ENCODE assay signal across 21 mouse cellular contexts in genomic region chr9:69313297-69313696, GRCm38 (mm10).
A peak's percentile ranks its signal among the peaks of the same experiment; 100 is the strongest.
DNase-seq lines count a peak whose midpoint lies in the region; ATAC-seq and TF ChIP-seq lines count a peak whose summit lies in the region.
"Had no signal": no experiment of that assay in that cellular context is flagged by ENCODE, and none has a peak within 500 bp of the region (broad histone marks: within the 10 kb centered on the region; RNA-seq: fewer than 3 reads in every experiment).

No protein-coding gene starts in this region.

- H3K27ac ChIP-seq in kidney, adult 2 months (ENCODE audit: insufficient read depth, low read depth, low read length), result no peak overlapping the region
- peak overlapping the region; percentile 74 for H3K27ac ChIP-seq in liver, adult 2 months (replicated peaks; ENCODE audit: insufficient read depth, low read depth, low read length)
- H3K27ac ChIP-seq in liver, embryonic 12.5 days, result no peak overlapping the region
- H3K27ac ChIP-seq in liver, embryonic 15.5 days (replicated peaks), result no peak overlapping the region
- peak overlapping the region; percentile 55 for H3K27ac ChIP-seq in liver, postnatal 0 days (ENCODE audit: low read depth)
- no peak overlapping the region for H3K27ac ChIP-seq in liver, embryonic 11.5 days (ENCODE audit: low read depth, low read length)

- no peak overlapping the region for H3K4me3 ChIP-seq in kidney, adult 2 months (ENCODE audit: insufficient read depth, low read depth, low read length)
- no peak overlapping the region for H3K4me3 ChIP-seq in liver, adult 2 months (ENCODE audit: insufficient read depth, low read depth, low read length)
- no peak overlapping the region for H3K4me3 ChIP-seq in liver, embryonic 12.5 days
- no peak overlapping the region for H3K4me3 ChIP-seq in liver, embryonic 15.5 days (replicated peaks)
- no peak overlapping the region for H3K4me3 ChIP-seq in liver, postnatal 0 days (ENCODE audit: low read depth, low read length)
- no peak overlapping the region for H3K4me3 ChIP-seq in liver, embryonic 11.5 days (ENCODE audit: low read depth, low read length)

- no peaks in the 10 kb centered on the region for H3K27me3 ChIP-seq in kidney, adult 2 months (replicated peaks; ENCODE audit: control insufficient read depth, insufficient read depth, low read length)
- no peaks in the 10 kb centered on the region for H3K27me3 ChIP-seq in liver, adult 2 months (ENCODE audit: control insufficient read depth, insufficient read depth, low read length)
- H3K27me3 ChIP-seq in liver, embryonic 12.5 days (replicated peaks), result no peaks in the 10 kb centered on the region
- H3K27me3 ChIP-seq in liver, embryonic 15.5 days, result no peaks in the 10 kb centered on the region
- no peaks in the 10 kb centered on the region for H3K27me3 ChIP-seq in liver, postnatal 0 days (ENCODE audit: insufficient read depth, low read length)
- H3K27me3 ChIP-seq in liver, embryonic 11.5 days (replicated peaks; ENCODE audit: control insufficient read depth, insufficient read depth, low read length), result no peaks in the 10 kb centered on the region
- H3K27me3 ChIP-seq: CH12.LX, Patski had no signal

- no peak for ATAC-seq in liver, embryonic 12.5 days
- ATAC-seq in liver, embryonic 15.5 days (ENCODE audit: insufficient read depth), result 0 out of 2 replicates have a peak, but pooled peaks have one; percentile 28
- peak; percentile 80 for ATAC-seq in liver, postnatal 0 days
- ATAC-seq in liver, embryonic 11.5 days (replicated peaks; ENCODE audit: low FRiP score), result no peak
- ATAC-seq: activated CD4-positive, CD25-positive, alpha-beta regulatory T cell, adult 4 months; Patski had no signal

- TF ChIP-seq POLR2A in kidney, adult 2 months (IDR thresholded peaks at IDR 0.05; ENCODE audit: low read depth, low read length), result no peak
- no peak for TF ChIP-seq POLR2A in liver, adult 2 months (IDR thresholded peaks at IDR 0.05; ENCODE audit: extremely low read depth, insufficient read depth, low read length)

- peak; percentile 39 for DNase-seq in kidney, adult 2 months
- DNase-seq in kidney, postnatal 10 days, result no peak
- peak; percentile 95 for DNase-seq in liver, adult 2 months (ENCODE audit: extremely low read depth, low read depth, low spot score)
- no peak for DNase-seq in liver
- DNase-seq in liver, postnatal 0 days, result no peak
- DNase-seq in liver, embryonic 11.5 days (ENCODE audit: low spot score), result no peak
- DNase-seq: adrenal gland, adult 2 months; adrenal gland, adult 8-10 months; adrenal gland, postnatal 10 days; adrenal gland, postnatal 14 days; adrenal gland, postnatal 25 days; adrenal gland, postnatal 36 days; B cell, adult 2 months; cerebellum, adult 11 months; cerebellum, adult 11-12 months had no signal

- H3K79me2 ChIP-seq in liver, adult 2 months (ENCODE audit: control insufficient read depth, insufficient read depth, low read length), result peaks cover 63% of the 10 kb centered on the region

- peak; percentile 21; the same call in 1 of the 2 replicates for TF ChIP-seq EP300 in liver, postnatal 0 days (IDR thresholded peaks at IDR 0.05; ENCODE audit: low read depth)

- peaks cover 9% of the 10 kb centered on the region for H3K4me1 ChIP-seq in kidney, adult 2 months (ENCODE audit: control insufficient read depth, insufficient read depth, low read length)
- peaks cover 56% of the 10 kb centered on the region for H3K4me1 ChIP-seq in liver, adult 2 months (ENCODE audit: control insufficient read depth, insufficient read depth, low read length)
- no peaks in the 10 kb centered on the region for H3K4me1 ChIP-seq in liver, embryonic 12.5 days
- H3K4me1 ChIP-seq in liver, embryonic 15.5 days (replicated peaks), result peaks cover 12% of the 10 kb centered on the region
- peaks cover 12% of the 10 kb centered on the region for H3K4me1 ChIP-seq in liver, postnatal 0 days (ENCODE audit: insufficient read depth)
- no peaks in the 10 kb centered on the region for H3K4me1 ChIP-seq in liver, embryonic 11.5 days (replicated peaks; ENCODE audit: control insufficient read depth, insufficient read depth, low read length)

- no peak for TF ChIP-seq CTCF in kidney, adult 2 months (conservative IDR thresholded peaks at IDR 0.05; ENCODE audit: insufficient read depth, insufficient read length, low read depth, low read length)
- TF ChIP-seq CTCF in liver, adult 2 months (IDR thresholded peaks at IDR 0.05; ENCODE audit: low read depth, low read length), result no peak
- no peak for TF ChIP-seq CTCF in liver, postnatal 0 days (IDR thresholded peaks at IDR 0.05; ENCODE audit: low read depth)

- no peak overlapping the region for H3K4me2 ChIP-seq in liver, embryonic 12.5 days
- no peak overlapping the region for H3K4me2 ChIP-seq in liver, embryonic 15.5 days
- H3K4me2 ChIP-seq in liver, postnatal 0 days (ENCODE audit: low read depth, low read length), result peak overlapping the region; percentile 18; the same call in 1 of the 2 replicates
- H3K4me2 ChIP-seq in liver, embryonic 11.5 days, result no peak overlapping the region

- H3K9me3 ChIP-seq in liver, embryonic 12.5 days (replicated peaks), result no peaks in the 10 kb centered on the region
- no peaks in the 10 kb centered on the region for H3K9me3 ChIP-seq in liver, embryonic 15.5 days (replicated peaks)
- no peaks in the 10 kb centered on the region for H3K9me3 ChIP-seq in liver, postnatal 0 days (ENCODE audit: low read length)
- H3K9me3 ChIP-seq in liver, embryonic 11.5 days (ENCODE audit: control insufficient read depth, low read length), result no peaks in the 10 kb centered on the region
- H3K9me3 ChIP-seq: G1E had no signal

- WGBS in kidney, adult 2 months, result 60% methylated on average over 3 of the region's 3 CpGs
- WGBS in liver, adult 2 months, result 29% methylated on average over 3 of the region's 3 CpGs
- whole genome bisulfite sequencing in liver, embryonic 12.5 days (ENCODE audit: insufficient replicate concordance), result 60% methylated on average over 3 of the region's 3 CpGs
- 49% methylated on average over 3 of the region's 3 CpGs for WGBS in liver, embryonic 15.5 days (ENCODE audit: insufficient replicate concordance)
- 53% methylated on average over 3 of the region's 3 CpGs for WGBS in liver, postnatal 0 days (ENCODE audit: insufficient replicate concordance)
- 66% methylated on average over 3 of the region's 3 CpGs for WGBS in liver, embryonic 11.5 days

- H3K9ac ChIP-seq in liver, adult 2 months (ENCODE audit: low read depth, low read length), result no peak overlapping the region
- H3K9ac ChIP-seq in liver, embryonic 12.5 days, result no peak overlapping the region
- H3K9ac ChIP-seq in liver, embryonic 15.5 days, result no peak overlapping the region
- H3K9ac ChIP-seq in liver, postnatal 0 days (replicated peaks), result no peak overlapping the region
- H3K9ac ChIP-seq in liver, embryonic 11.5 days (ENCODE audit: low read depth, low read length), result no peak overlapping the region

- no peaks in the 10 kb centered on the region for H3K36me3 ChIP-seq in kidney, adult 2 months (ENCODE audit: control insufficient read depth, insufficient read depth, low read length)
- no peaks in the 10 kb centered on the region for H3K36me3 ChIP-seq in liver, adult 2 months (ENCODE audit: control insufficient read depth, insufficient read depth, low read length)
- H3K36me3 ChIP-seq in liver, embryonic 12.5 days, result no peaks in the 10 kb centered on the region
- no peaks in the 10 kb centered on the region for H3K36me3 ChIP-seq in liver, embryonic 15.5 days (replicated peaks)
- no peaks in the 10 kb centered on the region for H3K36me3 ChIP-seq in liver, postnatal 0 days (replicated peaks; ENCODE audit: insufficient read depth, low read length)
- H3K36me3 ChIP-seq in liver, embryonic 11.5 days (ENCODE audit: control insufficient read depth, insufficient read depth, low read length), result no peaks in the 10 kb centered on the region
- H3K36me3 ChIP-seq: G1E had no signal

Comparison
In these comparisons a context has a peak if more than half of its experiments do, and no peak if none do; other contexts are left out.
1. DNase-seq: peak in kidney, adult 2 months (single experiment) and liver, adult 2 months (single experiment); none in kidney, postnatal 10 days (single experiment), liver (single experiment), liver, postnatal 0 days (single experiment) and liver, embryonic 11.5 days (single experiment).
2. H3K27ac ChIP-seq: peak in liver, adult 2 months (single experiment) and liver, postnatal 0 days (single experiment); none in kidney, adult 2 months (single experiment), liver, embryonic 12.5 days (single experiment), liver, embryonic 15.5 days (single experiment) and liver, embryonic 11.5 days (single experiment).
3. ATAC-seq: peak in liver, embryonic 15.5 days (single experiment) and liver, postnatal 0 days (single experiment); none in liver, embryonic 12.5 days (single experiment) and liver, embryonic 11.5 days (single experiment).